In the genomic region with DNA sequence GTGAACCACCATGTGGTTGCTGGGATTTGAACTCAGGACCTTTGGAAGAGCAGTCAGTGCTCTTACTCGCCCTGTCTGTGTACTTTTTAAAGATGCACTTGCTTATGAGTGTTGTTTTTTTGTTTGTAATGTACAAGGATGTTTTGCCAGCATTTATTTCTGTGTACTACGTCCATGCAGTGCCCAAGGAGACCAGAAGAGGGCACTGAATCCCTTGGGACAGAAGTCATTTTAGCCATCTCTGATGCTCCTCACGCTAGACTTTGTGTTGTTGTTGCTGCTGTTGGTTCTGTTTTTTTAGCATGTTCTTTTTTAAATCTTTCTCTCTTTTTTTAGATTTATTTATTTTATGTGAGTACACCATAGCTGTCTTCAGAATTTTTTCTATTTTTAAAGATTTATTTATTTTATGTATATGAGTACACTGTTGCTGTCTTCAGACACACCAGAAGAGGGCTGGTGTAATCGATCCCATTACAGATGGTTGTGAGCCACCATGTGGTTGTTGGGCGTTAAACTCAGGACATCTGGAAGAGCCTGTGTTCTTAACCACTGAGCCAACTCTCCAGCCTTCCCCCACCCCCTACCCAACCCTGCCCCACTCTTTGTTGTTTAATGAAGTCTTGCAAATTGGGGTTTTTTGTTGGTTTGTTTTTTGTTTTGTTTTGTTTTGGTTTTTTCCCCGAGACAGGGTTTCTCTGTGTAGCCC, we compare ENCODE assay signal across 9 mouse cellular contexts. TPM values are rescaled to one million over a fixed set of nuclear protein-coding genes. Genes with fewer than 3 reads are reported as not detected.
DNase-seq lines count a peak whose midpoint lies in the region; ATAC-seq and TF ChIP-seq lines count a peak whose summit lies in the region.
"Had no signal": no experiment of that assay in that cellular context is flagged by ENCODE, and none has a peak within 500 bp of the region (broad histone marks: within the 10 kb centered on the region; RNA-seq: fewer than 3 reads in every experiment).

No protein-coding gene starts in this region.

- H3K4me1 ChIP-seq in midbrain, embryonic 14.5 days (ENCODE audit: control insufficient read depth, insufficient read depth, low read length): no peaks in the 10 kb centered on the region
- H3K4me1 ChIP-seq in midbrain, embryonic 13.5 days (replicated peaks): no peaks in the 10 kb centered on the region
- no peaks in the 10 kb centered on the region for H3K4me1 ChIP-seq in cerebellum, adult 2 months (ENCODE audit: control insufficient read depth, insufficient read depth, low read length)

- 49% methylated on average over 6 of the region's 6 CpGs for WGBS in midbrain, embryonic 14.5 days
- 55% methylated on average over 6 of the region's 6 CpGs for WGBS in midbrain, embryonic 13.5 days
- 23% methylated on average over 6 of the region's 6 CpGs for WGBS in cerebellum, adult 2 months

- no peak for TF ChIP-seq POLR2A in cerebellum, adult 2 months (IDR thresholded peaks at IDR 0.05; ENCODE audit: borderline replicate concordance, insufficient read depth, low read length)

- ATAC-seq in midbrain, embryonic 14.5 days (ENCODE audit: low FRiP score, low TSS enrichment): no peak
- no peak for ATAC-seq in midbrain, embryonic 13.5 days
- peak; percentile 73 for ATAC-seq in megakaryocyte-erythroid progenitor cell, adult 5-6 weeks (replicated peaks; ENCODE audit: low FRiP score, low TSS enrichment, poor library complexity, severe bottlenecking)

- no peak overlapping the region for H3K9ac ChIP-seq in midbrain, embryonic 14.5 days (replicated peaks; ENCODE audit: low read length)
- no peak overlapping the region for H3K9ac ChIP-seq in midbrain, embryonic 13.5 days (replicated peaks)

- no peaks in the 10 kb centered on the region for H3K9me3 ChIP-seq in midbrain, embryonic 14.5 days (ENCODE audit: control insufficient read depth, low read length)
- no peaks in the 10 kb centered on the region for H3K9me3 ChIP-seq in midbrain, embryonic 13.5 days

- no peak overlapping the region for H3K27ac ChIP-seq in midbrain, embryonic 14.5 days (replicated peaks; ENCODE audit: low read depth, low read length)
- no peak overlapping the region for H3K27ac ChIP-seq in midbrain, embryonic 13.5 days
- H3K27ac ChIP-seq in cerebellum, adult 2 months (ENCODE audit: insufficient read depth, low read length): no peak overlapping the region

- TF ChIP-seq CTCF in cerebellum, adult 2 months (IDR thresholded peaks at IDR 0.05; ENCODE audit: borderline replicate concordance, insufficient read depth, low read depth, low read length): peak; percentile 70

- H3K4me3 ChIP-seq in midbrain, embryonic 14.5 days (replicated peaks; ENCODE audit: low read depth, low read length): no peak overlapping the region
- no peak overlapping the region for H3K4me3 ChIP-seq in midbrain, embryonic 13.5 days (replicated peaks)
- H3K4me3 ChIP-seq in cerebellum, adult 2 months (replicated peaks; ENCODE audit: insufficient read depth, low read depth, low read length): no peak overlapping the region

- H3K27me3 ChIP-seq in midbrain, embryonic 14.5 days (ENCODE audit: control insufficient read depth, insufficient read depth, low read length): no peaks in the 10 kb centered on the region
- H3K27me3 ChIP-seq in midbrain, embryonic 13.5 days: no peaks in the 10 kb centered on the region
- H3K27me3 ChIP-seq in cerebellum, adult 2 months (ENCODE audit: control insufficient read depth, insufficient read depth, low read length): no peaks in the 10 kb centered on the region

- no peak overlapping the region for H3K4me2 ChIP-seq in midbrain, embryonic 14.5 days (ENCODE audit: low read length)
- no peak overlapping the region for H3K4me2 ChIP-seq in midbrain, embryonic 13.5 days (replicated peaks)

- DNase-seq in adrenal gland, postnatal 10 days: peak; percentile 69
- DNase-seq in adrenal gland, adult 8-10 months: no peak
- peak; percentile 76 for DNase-seq in midbrain, embryonic 14.5 days
- DNase-seq in cerebellum, adult 2 months: peak; percentile 46 to 64
- peak; percentile 67 to 87 for DNase-seq in kidney, postnatal 36 days
- DNase-seq in yolk sac, embryonic 10.5 days (ENCODE audit: low spot score): no peak

- peaks cover 50% of the 10 kb centered on the region for H3K36me3 ChIP-seq in midbrain, embryonic 14.5 days (ENCODE audit: control insufficient read depth, insufficient read depth, low read length)
- H3K36me3 ChIP-seq in midbrain, embryonic 13.5 days: peaks cover 58% of the 10 kb centered on the region

RNA-seq across cellular contexts. Expression of a gene that starts 8.4 kb away (rescaled TPM):
- total RNA-seq in adrenal gland, postnatal 10 days (2021): under 1 TPM in 1 of 2 experiments, not detected in 1; 0.30 TPM
- total RNA-seq in adrenal gland, adult 8-10 months (2022): not detected
- polyA plus RNA-seq in midbrain, embryonic 14.5 days (2014; fragmentation: Nextera tagmentation; extraction: Ambion mirVana): 0.22 and 0.31 TPM in 2 replicates
- 0.84 and 0.93 TPM in 2 replicates for polyA plus RNA-seq in midbrain, embryonic 13.5 days (2015; fragmentation: Nextera tagmentation; extraction: Ambion mirVana)
- polyA plus RNA-seq in cerebellum, adult 2 months (2012; rRNA removed): 0.11 TPM in 1 of 2 replicates, not detected in the other
- 2.0 and 5.2 TPM in 2 replicates for total RNA-seq in megakaryocyte-erythroid progenitor cell, adult 5-6 weeks (2014; fragmentation: Nextera tagmentation)
- total RNA-seq in megakaryocyte-erythroid progenitor cell, adult 5-6 weeks (2017): not detected in 2 replicates
- total RNA-seq: layer of hippocampus, adult 18-20 months had no signal

RNA-seq across cellular contexts. Expression of a gene that starts 12.8 kb away (rescaled TPM):
- 10 to 100 TPM; 38.0 to 38.1 TPM for total RNA-seq in adrenal gland, postnatal 10 days (2021)
- 10 to 100 TPM; 46.2 to 53.7 (median 48.3) TPM for total RNA-seq in adrenal gland, adult 8-10 months (2022)
- 48.4 and 49.9 TPM in 2 replicates for polyA plus RNA-seq in midbrain, embryonic 14.5 days (2014; fragmentation: Nextera tagmentation; extraction: Ambion mirVana)
- polyA plus RNA-seq in midbrain, embryonic 13.5 days (2015; fragmentation: Nextera tagmentation; extraction: Ambion mirVana): 52.7 and 53.8 TPM in 2 replicates
- polyA plus RNA-seq in cerebellum, adult 2 months (2012; rRNA removed): 49.5 and 53.5 TPM in 2 replicates
- 20.8 and 33.2 TPM in 2 replicates for total RNA-seq in megakaryocyte-erythroid progenitor cell, adult 5-6 weeks (2014; fragmentation: Nextera tagmentation)
- total RNA-seq in megakaryocyte-erythroid progenitor cell, adult 5-6 weeks (2017): 251 and 314 TPM in 2 replicates

RNA-seq across cellular contexts. Expression of a gene that starts 13.0 kb away (rescaled TPM):
- total RNA-seq in adrenal gland, postnatal 10 days (2021): 10 to 100 TPM; 17.8 to 24.5 TPM
- 10 to 100 TPM; 24.7 to 40.4 (median 36.6) TPM for total RNA-seq in adrenal gland, adult 8-10 months (2022)
- polyA plus RNA-seq in midbrain, embryonic 14.5 days (2014; fragmentation: Nextera tagmentation; extraction: Ambion mirVana): 18.0 and 18.4 TPM in 2 replicates
- 28.3 and 29.2 TPM in 2 replicates for polyA plus RNA-seq in midbrain, embryonic 13.5 days (2015; fragmentation: Nextera tagmentation; extraction: Ambion mirVana)
- polyA plus RNA-seq in cerebellum, adult 2 months (2012; rRNA removed): 24.7 and 28.5 TPM in 2 replicates
- 19.7 and 22.7 TPM in 2 replicates for total RNA-seq in megakaryocyte-erythroid progenitor cell, adult 5-6 weeks (2014; fragmentation: Nextera tagmentation)
- 17.0 and 21.0 TPM in 2 replicates for total RNA-seq in megakaryocyte-erythroid progenitor cell, adult 5-6 weeks (2017)

RNA-seq across cellular contexts. Expression of a gene that starts 20.5 kb away (rescaled TPM):
- 1 to 10 TPM; 1.5 to 2.6 TPM for total RNA-seq in adrenal gland, postnatal 10 days (2021)
- under 1 TPM; 0.29 to 0.65 (median 0.42) TPM for total RNA-seq in adrenal gland, adult 8-10 months (2022)
- polyA plus RNA-seq in midbrain, embryonic 14.5 days (2014; fragmentation: Nextera tagmentation; extraction: Ambion mirVana): 0.46 and 1.1 TPM in 2 replicates
- polyA plus RNA-seq in midbrain, embryonic 13.5 days (2015; fragmentation: Nextera tagmentation; extraction: Ambion mirVana): 0.97 and 1.4 TPM in 2 replicates
- polyA plus RNA-seq in cerebellum, adult 2 months (2012; rRNA removed): 1.3 and 1.7 TPM in 2 replicates
- 40.3 and 83.8 TPM in 2 replicates for total RNA-seq in megakaryocyte-erythroid progenitor cell, adult 5-6 weeks (2014; fragmentation: Nextera tagmentation)
- total RNA-seq in megakaryocyte-erythroid progenitor cell, adult 5-6 weeks (2017): 24.6 and 29.4 TPM in 2 replicates

RNA-seq across cellular contexts. Expression of a gene that starts 54.2 kb away (rescaled TPM):
- 1 to 10 TPM; 3.1 to 4.7 TPM for total RNA-seq in adrenal gland, postnatal 10 days (2021)
- 1 to 10 TPM; 3.5 to 5.1 (median 3.9) TPM for total RNA-seq in adrenal gland, adult 8-10 months (2022)
- 0.43 and 0.68 TPM in 2 replicates for polyA plus RNA-seq in midbrain, embryonic 14.5 days (2014; fragmentation: Nextera tagmentation; extraction: Ambion mirVana)
- polyA plus RNA-seq in midbrain, embryonic 13.5 days (2015; fragmentation: Nextera tagmentation; extraction: Ambion mirVana): 0.15 and 0.43 TPM in 2 replicates
- 21.6 and 28.6 TPM in 2 replicates for polyA plus RNA-seq in cerebellum, adult 2 months (2012; rRNA removed)
- total RNA-seq in megakaryocyte-erythroid progenitor cell, adult 5-6 weeks (2014; fragmentation: Nextera tagmentation): 0.07 and 0.37 TPM in 2 replicates
- total RNA-seq in megakaryocyte-erythroid progenitor cell, adult 5-6 weeks (2017): 0.65 TPM in 1 of 2 replicates, not detected in the other

Comparison
In these comparisons a context has a peak if more than half of its experiments do, and no peak if none do; other contexts are left out.
1. DNase-seq: peak in adrenal gland, postnatal 10 days (single experiment), midbrain, embryonic 14.5 days (single experiment), cerebellum, adult 2 months (2 of 2) and kidney, postnatal 36 days (2 of 2); none in adrenal gland, adult 8-10 months (single experiment) and yolk sac, embryonic 10.5 days (single experiment).